Mouse (Mus musculus) C2C12 (cell line): ENCODE measurements around the gene Tyk2.

Source experiments
- CEBPB ChIP-seq: IDR thresholded peaks from one replicate; pipeline ENCODE4 v1.6.1; 2011; ENCODE audit warnings: low read depth, mild to moderate bottlenecking, control low read depth, moderate library complexity
- CTCF ChIP-seq: IDR thresholded peaks from one replicate; pipeline ENCODE4 v1.5.1; 2011; ENCODE audit not compliant: control insufficient read depth, insufficient read depth, insufficient read length
- FOSL1 ChIP-seq: IDR thresholded peaks from one replicate; pipeline ENCODE4 v1.8.0; 2011; ENCODE audit warnings: mild to moderate bottlenecking, low read length; ENCODE audit not compliant: poor library complexity, insufficient read depth, severe bottlenecking
- MAX ChIP-seq: IDR thresholded peaks from one replicate; pipeline ENCODE4 v1.6.1; 2011; ENCODE audit warnings: mild to moderate bottlenecking, control low read depth
- MYOD1 ChIP-seq: IDR thresholded peaks from one replicate; pipeline ENCODE4 v1.6.1; 2011; ENCODE audit warnings: low read depth; ENCODE audit not compliant: control insufficient read depth, insufficient read length
- MYOG ChIP-seq: IDR thresholded peaks from one replicate; pipeline ENCODE4 v1.6.1; 2011; ENCODE audit not compliant: control insufficient read depth, insufficient read length; ENCODE audit errors: extremely low read depth
- USF1 ChIP-seq: IDR thresholded peaks from one replicate; pipeline ENCODE4 v1.6.1; 2011; ENCODE audit warnings: low read depth, mild to moderate bottlenecking, control low read depth, moderate library complexity

GRCm38 (mm10) chr9:21180841-21181240, 49.8 kb upstream of the Tyk2 start:
- TF ChIP-seq FOSL1 (no peak), CEBPB (no peak), MAX (no peak), CTCF (no peak), USF1 (no peak), MYOD1 (no peak), MYOG (no peak)
